Mouse (Mus musculus): ENCODE measurements around the gene Pigv.

The Pigv gene

DNA sequence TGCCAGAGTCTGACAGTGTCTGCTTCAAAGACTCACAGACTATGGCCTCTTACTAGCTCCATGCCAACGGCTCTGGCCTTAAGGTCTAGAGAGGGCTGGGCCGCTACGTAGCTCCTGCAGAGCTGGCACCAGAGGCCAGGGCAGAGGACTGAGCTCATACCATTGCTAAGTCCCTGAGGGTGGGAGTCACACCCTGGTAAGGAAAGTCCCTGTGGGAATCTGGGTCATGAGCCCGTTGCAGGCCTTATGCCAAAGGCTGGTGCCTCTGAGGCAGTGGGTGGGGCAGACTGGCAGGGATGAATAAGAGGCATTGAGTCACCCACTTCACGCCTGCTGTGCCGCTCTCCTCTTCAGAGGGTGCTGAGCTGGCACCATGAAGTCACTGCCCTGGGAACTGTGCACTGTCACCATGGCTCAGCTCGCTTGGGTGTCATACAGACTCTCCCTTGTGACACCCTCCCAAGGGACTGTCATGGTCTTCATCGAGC is 58.1 kb downstream of the Pigv start:
- no peak for DNase-seq (ENCODE audit: low read depth, low spot score)

DNA sequence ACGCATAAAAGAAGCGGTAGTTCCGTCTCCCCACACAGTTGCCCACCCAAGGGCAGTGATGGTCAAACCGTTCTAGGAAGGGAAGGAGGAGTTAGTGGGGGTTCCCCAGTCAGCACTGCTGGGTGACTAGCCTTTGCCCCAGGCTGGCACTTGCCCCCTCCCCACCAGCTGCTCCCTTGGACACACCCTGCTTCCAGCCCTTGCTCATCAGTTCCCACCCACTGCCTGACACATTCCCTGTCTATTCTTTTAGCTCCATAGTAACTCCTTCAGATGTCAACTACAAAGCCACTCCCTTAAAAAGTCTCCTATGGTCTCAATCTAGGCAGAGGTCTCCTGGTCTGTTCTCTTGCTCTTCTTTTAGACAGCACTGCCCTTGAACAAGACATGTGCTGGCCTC is 58.6 kb downstream of the Pigv start:
- no peak for DNase-seq (ENCODE audit: low read depth, low spot score)

DNA sequence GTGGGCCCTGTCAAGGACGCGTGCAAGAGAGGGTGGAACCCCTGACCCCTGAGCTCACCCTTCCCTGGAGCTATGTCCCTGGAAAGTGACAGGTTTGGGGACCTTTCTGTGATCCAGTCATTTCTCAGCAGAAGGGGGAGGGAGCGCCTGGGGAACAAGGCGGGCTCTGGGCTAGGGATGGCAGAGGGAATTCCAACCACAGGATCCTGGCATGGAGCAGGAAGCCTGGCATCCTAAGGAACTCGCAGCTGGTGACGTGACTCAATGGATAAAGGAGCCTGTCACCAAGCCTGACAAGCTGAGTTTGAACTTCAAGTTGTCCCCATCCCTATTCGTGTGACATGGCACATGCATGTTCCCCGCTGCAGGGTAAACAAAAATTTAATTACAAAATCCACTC is 59.4 kb downstream of the Pigv start:
- DNase-seq (ENCODE audit: low read depth, low spot score): no peak

DNA sequence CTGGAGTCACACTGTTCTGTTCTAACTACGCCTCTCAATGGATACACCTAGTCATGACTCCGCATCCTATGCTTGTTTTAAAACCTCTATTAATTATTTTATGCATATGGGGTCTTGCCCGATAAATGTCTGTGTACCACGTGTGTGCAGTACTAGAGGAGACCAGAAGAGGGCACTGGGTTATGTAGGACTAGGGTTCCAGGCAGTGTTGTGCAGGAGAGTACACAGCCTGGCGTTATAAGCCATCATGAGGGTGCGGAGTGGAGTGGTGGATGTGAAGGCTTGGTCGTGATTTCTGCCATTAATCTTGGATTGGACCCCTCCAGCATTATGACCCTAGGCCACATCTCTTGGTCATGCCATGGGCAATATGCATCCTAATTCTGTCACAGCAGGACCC is 60.0 kb downstream of the Pigv start:
- no peak for DNase-seq (ENCODE audit: low read depth, low spot score)

DNA sequence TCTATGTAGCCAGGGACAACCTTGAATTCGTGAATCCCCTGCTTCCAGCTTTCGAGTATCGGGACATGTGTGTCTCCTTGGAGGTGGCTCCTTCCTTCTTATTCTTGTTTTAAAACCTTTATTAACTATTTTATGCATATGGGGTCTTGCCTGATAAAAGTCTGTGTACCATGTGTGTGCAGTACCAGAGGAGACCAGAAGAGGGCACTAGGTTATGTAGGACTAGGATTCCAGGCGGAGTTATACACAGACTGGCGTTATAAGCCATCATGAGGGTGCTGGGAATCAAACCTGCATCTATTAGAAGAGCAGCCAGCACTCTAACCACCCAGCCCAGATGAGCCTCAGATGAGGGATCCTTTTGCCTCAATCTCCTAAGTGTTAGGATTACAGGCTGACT is 60.6 kb downstream of the Pigv start:
- no peak for DNase-seq (ENCODE audit: low read depth, low spot score)
